Mouse (Mus musculus) urinary bladder, adult 18-20 months (tissue): ENCODE measurements around the gene Bcas3.
A peak's percentile ranks its signal among the peaks of the same experiment; 100 is the strongest.

Experiments
- DNase-seq, 2 experiments: peaks; one replicate each; pipeline ENCODE4 v3.0.0; 2022; ENCODE audit warnings: low spot score in 2 of 2, mixed read lengths in 2 of 2

Gene Bcas3

DNA sequence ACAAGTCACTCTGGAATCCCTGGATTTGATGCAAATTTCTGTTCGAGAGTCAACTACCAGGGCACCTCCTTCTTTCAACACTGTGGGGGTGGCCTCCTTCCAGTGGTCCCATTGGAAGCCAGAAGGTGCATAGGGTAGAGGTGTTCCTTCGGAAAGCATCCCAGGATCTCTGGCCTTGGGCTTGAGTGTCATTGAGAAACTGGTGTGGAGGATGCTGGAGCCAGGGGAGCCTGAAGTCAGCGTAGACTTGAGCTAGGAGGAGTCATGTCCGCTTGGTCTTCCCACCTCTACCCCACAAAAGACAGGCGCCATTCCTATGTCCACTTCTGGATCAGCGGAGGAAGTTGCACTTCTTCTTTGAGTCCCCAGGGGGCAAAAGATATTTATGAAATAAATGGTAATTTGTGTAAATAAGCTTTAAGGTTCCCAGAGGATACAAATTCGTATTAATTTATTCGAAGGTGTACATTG lies 488.3 kb downstream of the Bcas3 start:
- peak in 1 of 2 experiments; percentile 34 for DNase-seq

DNA sequence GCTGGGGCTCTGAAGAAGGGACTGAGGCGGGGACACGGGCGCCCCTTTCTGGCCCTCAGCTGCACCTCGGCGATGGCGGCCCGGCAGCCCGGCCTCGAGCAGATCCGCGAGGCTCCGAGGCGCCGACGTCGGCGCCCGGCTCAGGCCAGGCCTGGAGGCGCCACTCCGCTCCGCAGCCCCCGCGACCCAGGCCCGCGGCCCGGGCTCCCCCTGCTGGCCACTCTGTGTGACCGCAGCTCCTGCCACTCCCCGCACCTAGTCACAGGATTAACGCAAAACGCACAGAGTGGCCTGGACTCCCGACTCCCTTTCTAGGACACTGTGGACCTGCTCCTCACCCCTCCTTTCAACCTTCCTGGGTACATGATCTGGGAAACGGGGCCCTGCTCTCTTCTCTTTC lies 489.0 kb downstream of the Bcas3 start:
- DNase-seq = peak in 1 of 2 experiments; percentile 64

DNA sequence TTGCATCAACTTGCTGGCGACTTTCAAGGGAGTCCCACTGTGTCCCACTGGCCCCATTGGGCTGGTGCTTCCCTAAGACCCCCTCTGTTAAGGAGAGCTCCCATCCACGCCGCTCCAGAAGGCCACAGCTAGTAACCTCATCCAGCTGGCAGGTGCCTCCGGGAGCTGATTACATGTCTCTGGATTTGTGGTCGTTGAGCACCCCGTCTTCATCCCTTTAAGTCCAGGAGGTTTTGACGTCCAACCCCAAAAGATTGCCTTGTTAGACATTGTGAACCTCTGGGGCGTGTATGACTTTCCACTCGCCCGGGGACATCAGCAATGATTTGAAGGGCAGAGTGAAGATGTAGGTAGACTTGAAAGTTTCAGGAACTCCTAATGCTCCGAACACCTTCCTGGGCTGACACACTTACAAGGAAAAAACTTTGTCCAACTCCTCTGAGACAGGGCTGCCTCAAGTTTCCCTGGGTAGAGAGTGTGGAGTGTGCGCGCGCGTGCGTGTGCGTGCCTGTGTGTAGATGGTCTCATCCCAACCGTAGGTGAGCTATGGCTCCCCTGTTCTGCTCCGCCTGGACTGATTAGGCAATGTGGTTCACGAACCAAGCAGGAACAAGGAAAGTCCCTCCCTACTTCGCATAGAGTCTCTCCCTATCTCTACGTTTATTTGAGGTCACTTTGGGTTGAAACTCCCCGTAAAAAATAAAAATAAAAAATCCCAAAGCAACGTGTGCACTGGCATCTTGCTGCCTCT lies 489.8 kb downstream of the Bcas3 start:
- peak in 1 of 2 experiments; percentile 40 for DNase-seq

DNA sequence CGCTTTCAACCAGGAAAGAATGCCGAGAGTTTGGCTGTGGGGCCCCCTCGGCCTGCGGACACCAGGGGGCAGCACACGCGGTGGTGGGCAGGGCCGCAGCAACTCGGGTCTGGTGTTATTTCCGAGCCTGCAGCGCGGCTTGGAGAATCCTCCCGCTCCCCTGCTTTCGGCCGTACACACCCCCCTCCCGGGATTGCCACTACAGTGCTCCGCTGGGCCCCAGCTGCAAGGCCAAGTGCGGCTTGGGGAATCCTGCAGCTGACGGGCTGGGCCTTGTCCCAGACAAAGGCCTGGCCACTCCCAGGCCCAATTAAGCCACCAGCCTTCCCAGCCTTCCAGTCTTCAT lies 490.4 kb downstream of the Bcas3 start:
- DNase-seq = peak in 1 of 2 experiments; percentile 79

DNA sequence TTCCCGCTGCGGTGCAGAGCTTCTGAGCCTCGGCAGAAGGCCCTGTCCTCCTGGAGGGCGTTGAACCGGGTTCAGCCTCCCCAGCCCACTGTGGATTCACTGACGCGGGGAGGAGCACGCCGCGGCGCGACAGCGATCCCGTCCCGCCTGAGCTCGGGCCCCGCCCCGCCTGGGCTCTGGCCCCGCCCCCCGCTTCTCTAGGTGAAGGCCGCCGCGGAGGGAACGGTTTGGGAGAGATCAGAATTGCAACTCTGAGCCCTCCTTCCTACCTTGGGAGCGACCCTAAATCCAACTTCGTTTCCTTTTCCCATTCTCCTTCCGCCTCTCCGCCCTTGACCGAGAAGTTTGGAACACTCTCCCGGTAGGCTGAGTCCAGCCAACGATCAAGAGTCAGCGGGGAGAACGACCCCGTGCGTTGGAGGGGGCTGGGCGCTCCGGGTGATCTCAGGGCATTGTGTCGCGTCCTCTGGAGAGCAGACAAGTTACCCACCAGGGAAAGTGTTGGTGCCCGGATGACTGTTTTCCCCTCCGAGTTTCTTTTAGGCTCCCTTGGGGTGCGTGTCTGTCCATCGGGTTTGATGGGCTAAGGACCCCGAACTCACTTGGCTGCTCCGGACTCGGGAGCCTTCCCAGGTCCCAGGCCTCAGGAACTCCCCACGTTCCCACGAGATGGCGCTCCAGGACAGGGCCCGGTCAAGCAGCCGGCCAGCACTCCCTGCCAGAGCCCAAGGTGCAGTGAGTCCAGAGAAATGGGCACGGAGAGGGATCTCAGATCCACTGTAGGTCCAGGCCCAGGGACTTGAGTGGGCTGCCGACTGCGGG lies 491.4 kb downstream of the Bcas3 start:
- peak; percentile 86 to 90 for DNase-seq

DNA sequence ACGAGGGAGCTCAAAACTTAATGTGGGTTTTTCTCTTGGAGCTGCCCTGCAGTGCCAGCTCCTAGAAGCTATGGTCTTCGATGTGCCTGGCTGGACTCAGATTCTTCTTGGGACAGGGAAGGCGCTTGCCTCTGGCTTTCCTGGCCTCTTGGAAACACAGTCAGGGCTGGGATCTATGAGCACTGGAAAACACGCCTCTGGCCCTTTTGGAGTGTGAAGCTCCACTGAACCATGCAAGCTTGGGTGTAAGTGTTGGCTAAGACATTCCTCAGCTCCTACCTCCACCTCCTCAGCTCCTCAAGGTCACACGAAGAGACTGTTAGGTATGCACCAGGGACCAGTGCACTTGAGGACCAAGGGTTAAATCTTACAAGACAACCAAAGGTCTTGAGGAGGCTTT lies 492.0 kb downstream of the Bcas3 start:
- DNase-seq = no peak

DNA sequence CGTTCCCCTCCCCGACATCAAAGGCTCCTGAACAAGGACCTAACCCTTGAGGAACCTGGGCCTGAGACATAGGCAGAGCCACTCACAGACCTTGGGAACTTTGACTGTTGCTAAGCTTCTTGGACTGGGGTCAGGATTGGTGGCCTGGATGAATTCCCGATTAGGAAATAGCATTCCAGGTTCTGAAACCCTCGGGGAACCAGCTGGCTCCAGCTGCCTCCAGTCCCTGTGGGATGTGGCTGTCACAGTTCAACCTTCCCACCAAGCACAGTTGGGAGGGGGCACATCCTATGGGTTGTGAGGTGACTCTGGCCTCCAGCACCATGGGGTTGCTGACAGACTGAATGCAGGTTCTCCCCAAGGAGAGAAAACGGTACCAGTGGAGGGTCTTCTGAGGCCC lies 493.0 kb downstream of the Bcas3 start:
- no peak for DNase-seq

DNA sequence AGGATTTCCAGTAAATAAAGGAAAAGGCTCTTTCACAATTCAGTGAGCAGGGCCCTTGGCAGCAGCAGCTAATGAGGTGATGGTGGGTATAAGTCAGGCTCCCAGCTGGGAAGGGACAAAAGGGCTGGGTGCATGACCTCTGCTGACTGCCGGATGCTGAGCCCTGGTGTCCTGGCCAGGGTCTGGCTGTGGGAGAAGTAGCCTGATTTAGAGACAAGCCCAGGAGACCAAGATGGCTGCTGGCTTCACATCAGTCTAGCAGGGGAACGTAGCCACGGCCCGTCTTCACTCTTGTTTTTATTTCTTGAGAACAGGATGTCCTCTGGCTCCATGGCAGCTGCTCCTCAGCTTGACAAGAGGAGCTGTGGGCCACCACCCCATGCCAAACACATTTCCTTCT lies 493.5 kb downstream of the Bcas3 start:
- no peak for DNase-seq

DNA sequence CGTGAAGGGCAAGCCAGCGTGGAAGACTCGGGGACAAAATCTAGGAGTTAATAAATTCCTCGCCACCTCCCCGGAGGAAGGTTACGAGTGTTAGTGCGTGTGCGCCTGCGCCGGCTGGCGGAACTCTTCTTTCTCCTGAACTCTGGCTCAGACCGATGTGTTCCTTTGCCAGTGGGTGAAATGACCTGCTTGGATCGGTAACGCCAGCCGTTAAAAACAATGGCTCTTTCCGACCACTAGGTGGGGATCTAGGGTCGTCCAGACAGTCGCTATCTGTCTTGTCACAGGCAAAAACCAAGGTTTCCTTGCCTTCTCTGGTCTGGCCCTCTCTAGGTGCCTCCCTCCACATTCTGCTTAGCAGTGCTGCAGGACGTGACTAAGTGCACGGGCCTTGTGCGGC lies 496.1 kb downstream of the Bcas3 start:
- DNase-seq = peak in 1 of 2 experiments; percentile 39

DNA sequence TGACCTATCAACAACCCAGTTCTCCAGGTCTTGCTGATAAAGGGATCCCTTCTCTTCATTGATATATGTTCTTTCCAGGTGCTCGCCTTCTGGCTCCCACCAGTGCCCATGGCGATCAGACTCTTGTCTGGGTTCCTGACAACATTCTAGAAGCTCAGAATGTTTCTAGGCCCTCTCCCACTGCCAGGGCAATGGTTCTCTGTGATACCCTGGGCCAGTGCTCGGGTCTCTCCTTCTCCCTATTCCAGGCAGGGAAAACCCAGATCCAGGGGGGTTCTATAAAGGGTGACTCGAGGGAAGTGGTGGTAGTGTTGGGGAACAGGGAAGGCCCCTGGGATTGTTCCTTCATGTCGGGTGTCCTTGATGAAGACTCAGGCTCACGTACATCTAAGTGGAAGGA lies 497.3 kb downstream of the Bcas3 start, which contains the start of gene Gm11444:
Gene Gm11444 (minus strand): TSS at position 101 of the 400 bp plus-strand sequence.
- no peak for DNase-seq

DNA sequence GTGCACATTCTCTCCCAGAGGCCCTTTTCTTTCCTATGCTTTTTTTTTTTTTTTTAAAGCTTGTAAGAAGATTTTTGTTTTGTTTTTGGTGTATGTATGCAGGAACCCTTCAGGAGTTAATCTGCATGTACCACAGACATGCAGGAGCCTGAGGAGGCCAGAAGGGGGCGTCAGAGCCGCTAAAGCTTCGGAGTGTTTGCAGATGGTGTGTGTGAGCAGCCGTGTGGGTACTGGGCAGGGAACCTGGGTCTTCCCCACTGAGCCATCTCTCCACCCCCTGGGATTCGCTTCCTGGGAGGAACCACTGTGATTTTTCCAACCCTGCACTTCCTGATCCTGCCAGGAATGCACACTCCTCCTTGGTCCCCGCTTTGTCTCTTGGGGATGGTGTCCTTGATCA lies 497.8 kb downstream of the Bcas3 start:
- DNase-seq = no peak

DNA sequence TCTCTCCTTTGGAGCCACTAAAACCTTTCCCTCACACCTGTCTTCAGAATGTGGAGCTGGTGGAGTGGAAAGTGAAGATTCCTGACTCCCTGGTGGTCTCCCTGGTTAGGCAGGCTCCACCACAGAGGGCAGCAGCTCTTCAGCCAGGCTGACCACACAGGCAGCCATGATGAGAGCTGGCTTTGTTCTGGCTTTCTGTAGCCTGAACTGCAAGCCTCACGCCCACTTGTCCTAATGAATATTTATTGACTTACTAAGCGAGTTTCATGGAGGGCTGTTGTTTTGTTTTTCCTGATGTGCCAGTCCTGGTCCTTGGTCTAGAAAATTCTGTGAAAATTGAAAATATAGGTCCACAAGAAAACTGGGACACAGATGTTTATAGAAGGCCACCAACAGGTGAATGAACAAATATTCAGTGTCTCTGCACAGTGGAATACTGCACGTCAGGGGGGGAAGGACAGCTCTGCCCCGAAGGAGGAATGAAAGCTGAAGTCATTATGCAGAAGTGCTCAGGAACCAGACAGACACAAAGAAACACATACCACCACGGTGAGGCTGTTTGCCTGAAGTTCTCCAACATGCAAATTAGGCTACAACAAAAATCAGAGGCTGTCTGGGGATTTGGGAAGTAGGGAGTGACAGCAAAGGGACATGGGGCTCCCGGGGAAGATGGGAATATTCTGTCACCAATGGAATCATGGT lies 505.2 kb downstream of the Bcas3 start:
- DNase-seq = no peak

DNA sequence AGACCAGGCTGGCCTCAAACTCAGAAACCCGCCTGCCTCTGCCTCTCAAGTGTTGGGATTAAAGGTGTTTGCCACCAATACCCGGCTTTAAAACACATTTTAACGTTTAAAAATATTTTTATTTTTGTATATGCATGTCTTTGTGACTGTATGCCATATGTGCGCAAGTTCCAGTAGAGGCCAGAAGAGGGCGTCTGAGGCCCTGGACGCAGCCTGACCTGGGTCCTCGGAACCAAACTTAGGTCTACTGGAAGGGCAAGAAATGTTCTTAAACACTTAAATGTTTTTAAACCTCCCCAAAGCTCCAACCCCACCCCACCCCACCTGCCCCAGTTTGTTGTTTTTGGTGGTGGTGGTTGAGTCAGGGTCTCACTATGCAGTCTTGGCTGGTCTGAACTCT lies 511.4 kb downstream of the Bcas3 start:
- DNase-seq = no peak
